Mouse (Mus musculus): ENCODE results near the gene Umodl1. TPM values are rescaled to one million over a fixed set of nuclear protein-coding genes. Genes with fewer than 3 reads are reported as not detected.

The Umodl1 gene
- polyA plus RNA-seq, 1 experiment, result not detected

DNA sequence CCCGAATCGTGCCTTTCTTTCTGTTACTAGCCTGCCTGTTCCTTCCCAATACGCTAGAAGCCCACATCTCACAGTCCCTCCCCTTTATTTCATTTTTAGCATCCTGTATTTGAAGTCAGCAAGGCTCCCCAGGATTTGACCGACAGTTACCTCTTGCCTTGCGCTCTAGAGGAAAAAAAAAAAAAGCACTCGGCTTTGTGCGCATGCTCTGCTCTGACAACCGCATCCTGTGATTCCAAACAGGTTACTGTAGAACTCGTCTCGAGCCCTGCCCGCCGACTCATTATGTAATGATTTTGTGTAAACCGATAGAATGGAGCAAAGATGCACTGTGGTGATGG is 104.3 kb downstream of the Umodl1 start:
- no peak for TF ChIP-seq REST (IDR thresholded peaks at IDR 0.05; ENCODE audit: insufficient read depth, insufficient read length)
- no peak for TF ChIP-seq MYOD1 (IDR thresholded peaks at IDR 0.05; ENCODE audit: control insufficient read depth in 1 of 3, insufficient read length in 2 of 3, low read depth in 2 of 3)
- Histone ChIP-seq H3K4me2 (ENCODE audit: low read depth) (peak overlapping the region; percentile 70), H3K36me3 (ENCODE audit: control insufficient read depth, insufficient read depth) (no peaks in the 10 kb centered on the region), H3K27me3 (ENCODE audit: control insufficient read depth, insufficient read depth, insufficient read length) (peaks cover 10% of the 10 kb centered on the region), H3ac (ENCODE audit: control insufficient read depth, insufficient read length) (no peak overlapping the region), H3K79me2 (ENCODE audit: control insufficient read depth, insufficient read depth) (no peaks in the 10 kb centered on the region), H3K4me3 (no peak overlapping the region)

DNA sequence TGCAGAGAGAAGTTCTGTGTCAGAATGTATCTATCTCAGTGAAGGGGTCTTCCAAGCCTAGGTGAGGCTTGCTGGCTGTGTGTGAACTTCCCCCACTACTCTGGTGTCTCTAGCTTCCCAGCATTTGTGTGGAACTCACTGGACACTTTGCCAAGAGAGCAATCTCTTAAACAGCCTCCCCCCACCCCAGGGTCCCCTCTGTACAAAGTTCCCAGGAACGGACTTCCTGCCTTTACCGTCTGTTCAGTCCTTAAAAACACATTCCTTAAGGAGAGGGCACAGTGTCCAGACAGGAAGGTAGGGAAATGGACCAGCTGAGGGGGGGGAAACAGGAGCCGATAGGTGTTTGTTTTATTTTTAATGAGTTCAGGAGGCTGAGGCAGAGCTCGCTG is 105.8 kb downstream of the Umodl1 start:
- Histone ChIP-seq H3K27me3 (ENCODE audit: control insufficient read depth, insufficient read depth, insufficient read length) (peaks cover 10% of the 10 kb centered on the region), H3K4me2 (ENCODE audit: low read depth) (no peak overlapping the region), H3K4me3 (no peak overlapping the region), H3K36me3 (ENCODE audit: control insufficient read depth, insufficient read depth) (no peaks in the 10 kb centered on the region), H3ac (ENCODE audit: control insufficient read depth, insufficient read length) (no peak overlapping the region), H3K79me2 (ENCODE audit: control insufficient read depth, insufficient read depth) (no peaks in the 10 kb centered on the region)
- TF ChIP-seq REST (IDR thresholded peaks at IDR 0.05; ENCODE audit: insufficient read depth, insufficient read length) (no peak), MYOD1 (IDR thresholded peaks at IDR 0.05; ENCODE audit: control insufficient read depth in 1 of 3, insufficient read length in 2 of 3, low read depth in 2 of 3) (no peak), CEBPB (IDR thresholded peaks at IDR 0.05; ENCODE audit: insufficient read depth, poor library complexity, severe bottlenecking) (no peak), E2F4 (IDR thresholded peaks at IDR 0.05; ENCODE audit: insufficient read depth) (no peak), USF1 (IDR thresholded peaks at IDR 0.05; ENCODE audit: low read depth) (no peak), TCF12 (IDR thresholded peaks at IDR 0.05; ENCODE audit: insufficient read depth, poor library complexity, severe bottlenecking) (no peak), MYOG (IDR thresholded peaks at IDR 0.05; ENCODE audit: control insufficient read depth in 1 of 3, insufficient read depth in 1 of 3, insufficient read length in 2 of 3, low read depth in 2 of 3) (no peak), POLR2A (IDR thresholded peaks at IDR 0.05; ENCODE audit: insufficient read length, low read depth) (no peak), POLR2AphosphoS2 (IDR thresholded peaks at IDR 0.05; ENCODE audit: insufficient read length, low read depth) (no peak)

Other genes with a start within 250 kb of the Umodl1 start
- 1.3 TPM for gene Glp1r, start 52.8 kb upstream of the Umodl1 start, polyA plus RNA-seq (2012; fragmentation: generic; extraction: Trizol)
- gene Abcg1, start 103.0 kb downstream of the Umodl1 start, polyA plus RNA-seq (2012; fragmentation: generic; extraction: Trizol), result 0.94 TPM
- gene Tff3, start 175.0 kb downstream of the Umodl1 start, polyA plus RNA-seq (2012; fragmentation: generic; extraction: Trizol), result not detected
- not detected for gene Tff2, start 189.6 kb downstream of the Umodl1 start, polyA plus RNA-seq (2012; fragmentation: generic; extraction: Trizol)
- gene Tff1, start 210.6 kb downstream of the Umodl1 start, polyA plus RNA-seq (2012; fragmentation: generic; extraction: Trizol), result 0.85 TPM
- not detected for gene Tmprss3, start 244.3 kb downstream of the Umodl1 start, polyA plus RNA-seq (2012; fragmentation: generic; extraction: Trizol)